Mouse (Mus musculus): ENCODE results near the gene Ugt1a6a. TPM values are rescaled to one million over a fixed set of nuclear protein-coding genes. Genes with fewer than 3 reads are reported as not detected.

Ugt1a6a gene
- polyA plus RNA-seq, 1 experiment from 2014 or later = 15.4 TPM

- Histone ChIP-seq H3K36me3 (replicated peaks) (0 out of 2 replicates have a peak, but pooled peaks cover under 1% of the 10 kb centered on the region), H3K9me3 (replicated peaks) (peaks cover 29% of the 10 kb centered on the region; the same call in 1 of the 2 replicates), H3K27me3 (no peaks in the 10 kb centered on the region), H3K9ac (no peak overlapping the region), H3K27ac (replicated peaks) (no peak overlapping the region), H3K4me2 (no peak overlapping the region), H3K4me3 (replicated peaks) (no peak overlapping the region), H3K4me1 (replicated peaks) (peaks cover 10% of the 10 kb centered on the region)
- WGBS (ENCODE audit: insufficient replicate concordance) = 63% methylated on average over 12 of the region's 12 CpGs
- no peak for ATAC-seq (ENCODE audit: insufficient read depth)
These were observed 120.3 kb downstream of the Ugt1a6a start for GRCm38 (mm10) chr1:88254793-88255465.

GRCm38 (mm10) chr1:88255466-88255857 is 120.9 kb downstream of the Ugt1a6a start:
- H3K9me3 ChIP-seq (replicated peaks) = peaks cover 25% of the 10 kb centered on the region; the same call in 1 of the 2 replicates
- ATAC-seq (ENCODE audit: insufficient read depth) = no peak
- no peak overlapping the region for H3K9ac ChIP-seq
- H3K4me2 ChIP-seq = no peak overlapping the region
- WGBS (ENCODE audit: insufficient replicate concordance) = 55% methylated on average over 2 of the region's 2 CpGs
- H3K4me3 ChIP-seq (replicated peaks) = no peak overlapping the region
- H3K4me1 ChIP-seq (replicated peaks) = peaks cover 15% of the 10 kb centered on the region
- H3K27ac ChIP-seq (replicated peaks) = no peak overlapping the region
- 0 out of 2 replicates have a peak, but pooled peaks cover 5% of the 10 kb centered on the region for H3K36me3 ChIP-seq (replicated peaks)
- no peaks in the 10 kb centered on the region for H3K27me3 ChIP-seq

- Histone ChIP-seq H3K4me2 (no peak overlapping the region), H3K36me3 (replicated peaks) (peaks cover 12% of the 10 kb centered on the region), H3K4me1 (replicated peaks) (peaks cover 22% of the 10 kb centered on the region), H3K27me3 (no peaks in the 10 kb centered on the region), H3K9ac (no peak overlapping the region), H3K27ac (replicated peaks) (no peak overlapping the region), H3K4me3 (replicated peaks) (no peak overlapping the region), H3K9me3 (replicated peaks) (peaks cover 19% of the 10 kb centered on the region; the same call in 1 of the 2 replicates)
- ATAC-seq (ENCODE audit: insufficient read depth) = no peak
- 62% methylated on average over 13 of the region's 13 CpGs for WGBS (ENCODE audit: insufficient replicate concordance)
These were observed 121.6 kb downstream of the Ugt1a6a start for GRCm38 (mm10) chr1:88255989-88256754.

GRCm38 (mm10) chr1:88256886-88257663 is 122.5 kb downstream of the Ugt1a6a start:
- peaks cover 31% of the 10 kb centered on the region for H3K4me1 ChIP-seq (replicated peaks)
- WGBS (ENCODE audit: insufficient replicate concordance) = 55% methylated on average over 10 of the region's 10 CpGs
- peaks cover 21% of the 10 kb centered on the region for H3K36me3 ChIP-seq (replicated peaks)
- no peak overlapping the region for H3K27ac ChIP-seq (replicated peaks)
- ATAC-seq (ENCODE audit: insufficient read depth) = no peak
- H3K4me3 ChIP-seq (replicated peaks) = no peak overlapping the region
- H3K9ac ChIP-seq = no peak overlapping the region
- peaks cover 18% of the 10 kb centered on the region; the same call in 1 of the 2 replicates for H3K9me3 ChIP-seq (replicated peaks)
- H3K27me3 ChIP-seq = no peaks in the 10 kb centered on the region
- H3K4me2 ChIP-seq = no peak overlapping the region

GRCm38 (mm10) chr1:88257681-88258080 is 123.1 kb downstream of the Ugt1a6a start:
- Histone ChIP-seq H3K27ac (replicated peaks) (no peak overlapping the region), H3K4me1 (replicated peaks) (peaks cover 38% of the 10 kb centered on the region), H3K27me3 (no peaks in the 10 kb centered on the region), H3K4me2 (no peak overlapping the region), H3K4me3 (replicated peaks) (no peak overlapping the region), H3K9me3 (replicated peaks) (peaks cover 12% of the 10 kb centered on the region; the same call in 1 of the 2 replicates), H3K36me3 (replicated peaks) (peaks cover 27% of the 10 kb centered on the region), H3K9ac (no peak overlapping the region)
- ATAC-seq (ENCODE audit: insufficient read depth) = no peak
- WGBS (ENCODE audit: insufficient replicate concordance) = 63% methylated on average over 6 of the region's 6 CpGs

- Histone ChIP-seq H3K36me3 (replicated peaks) (peaks cover 33% of the 10 kb centered on the region), H3K27ac (replicated peaks) (no peak overlapping the region), H3K4me2 (no peak overlapping the region), H3K4me3 (replicated peaks) (no peak overlapping the region), H3K4me1 (replicated peaks) (peaks cover 43% of the 10 kb centered on the region), H3K27me3 (no peaks in the 10 kb centered on the region), H3K9me3 (replicated peaks) (0 out of 2 replicates have a peak, but pooled peaks cover 11% of the 10 kb centered on the region), H3K9ac (no peak overlapping the region)
- WGBS (ENCODE audit: insufficient replicate concordance) = 59% methylated on average over 6 of the region's 6 CpGs
- no peak for ATAC-seq (ENCODE audit: insufficient read depth)
These were observed 123.8 kb downstream of the Ugt1a6a start for GRCm38 (mm10) chr1:88258361-88258760.

- H3K9me3 ChIP-seq (replicated peaks) = 0 out of 2 replicates have a peak, but pooled peaks cover 11% of the 10 kb centered on the region
- ATAC-seq (ENCODE audit: insufficient read depth) = 0 out of 2 replicates have a peak, but pooled peaks have one; percentile 2
These were observed 124.5 kb downstream of the Ugt1a6a start for GRCm38 (mm10) chr1:88258881-88259642.

GRCm38 (mm10) chr1:88259643-88260024 is 125.0 kb downstream of the Ugt1a6a start:
- H3K4me1 ChIP-seq (replicated peaks) = peaks cover 44% of the 10 kb centered on the region
- H3K27me3 ChIP-seq = no peaks in the 10 kb centered on the region
- no peak overlapping the region for H3K4me3 ChIP-seq (replicated peaks)
- H3K27ac ChIP-seq (replicated peaks) = peak overlapping the region; percentile 12; the same call in 1 of the 2 replicates
- peaks cover 46% of the 10 kb centered on the region for H3K36me3 ChIP-seq (replicated peaks)
- H3K9ac ChIP-seq = no peak overlapping the region
- H3K9me3 ChIP-seq (replicated peaks) = 0 out of 2 replicates have a peak, but pooled peaks cover 7% of the 10 kb centered on the region
- WGBS (ENCODE audit: insufficient replicate concordance) = 65% methylated on average over 4 of the region's 4 CpGs
- H3K4me2 ChIP-seq = no peak overlapping the region
- peak; percentile 4; the same call in 1 of the 2 replicates for ATAC-seq (ENCODE audit: insufficient read depth)

More at GRCm38 (mm10) chr1:88258881-88259642, 124.5 kb downstream of the Ugt1a6a start:
- Histone ChIP-seq H3K4me1 (replicated peaks) (peaks cover 44% of the 10 kb centered on the region), H3K27ac (replicated peaks) (0 out of 2 replicates have a peak overlapping the region, but pooled peaks have one; percentile 12), H3K9ac (no peak overlapping the region), H3K4me2 (no peak overlapping the region), H3K36me3 (replicated peaks) (peaks cover 40% of the 10 kb centered on the region), H3K4me3 (replicated peaks) (no peak overlapping the region), H3K27me3 (no peaks in the 10 kb centered on the region)
- 52% methylated on average over 8 of the region's 8 CpGs for WGBS (ENCODE audit: insufficient replicate concordance)

- Histone ChIP-seq H3K4me3 (replicated peaks) (no peak overlapping the region), H3K4me2 (no peak overlapping the region), H3K4me1 (replicated peaks) (peaks cover 44% of the 10 kb centered on the region), H3K9ac (no peak overlapping the region), H3K9me3 (replicated peaks) (0 out of 2 replicates have a peak, but pooled peaks cover 3% of the 10 kb centered on the region), H3K36me3 (replicated peaks) (peaks cover 51% of the 10 kb centered on the region), H3K27ac (replicated peaks) (peak overlapping the region; percentile 12; the same call in 1 of the 2 replicates), H3K27me3 (no peaks in the 10 kb centered on the region)
- peak; percentile 62 for ATAC-seq (ENCODE audit: insufficient read depth)
- WGBS (ENCODE audit: insufficient replicate concordance) = 57% methylated on average over 6 of the region's 6 CpGs
These were observed 125.5 kb downstream of the Ugt1a6a start for GRCm38 (mm10) chr1:88260114-88260513.
